Mouse (Mus musculus): Measurements from ENCODE around the gene Zcchc2. TPM values are rescaled to one million over a fixed set of nuclear protein-coding genes. Genes with fewer than 3 reads are reported as not detected.

The Zcchc2 gene
- polyA plus RNA-seq, 2 experiments = 2.8 to 12.1 TPM

- Histone ChIP-seq H3K27ac (replicated peaks; ENCODE audit: low read depth, low read length) (no peak overlapping the region), H3K4me1 (ENCODE audit: control insufficient read depth, insufficient read depth, low read length) (no peaks in the 10 kb centered on the region), H3K9ac (ENCODE audit: low read depth, low read length, severe bottlenecking) (no peak overlapping the region), H3K27me3 (ENCODE audit: control insufficient read depth, insufficient read depth, low read length) (no peaks in the 10 kb centered on the region), H3K9me3 (ENCODE audit: control insufficient read depth, low read length) (no peaks in the 10 kb centered on the region), H3K4me2 (replicated peaks; ENCODE audit: low read depth, low read length, severe bottlenecking) (no peak overlapping the region), H3K36me3 (ENCODE audit: control insufficient read depth, insufficient read depth, low read length) (peaks cover 50% of the 10 kb centered on the region), H3K4me3 (replicated peaks; ENCODE audit: low read length) (no peak overlapping the region)
- no peak for TF ChIP-seq POLR2A (IDR thresholded peaks at IDR 0.05; ENCODE audit: borderline replicate concordance, extremely low read depth, insufficient read depth, insufficient read length)
- WGBS = 94% methylated on average over 10 of the region's 10 CpGs
- ATAC-seq (ENCODE audit: low FRiP score, low read depth) (no peak), DNase-seq (ENCODE audit: low spot score) (no peak)
These were observed 40.1 kb downstream of the Zcchc2 start for GRCm38 (mm10) chr1:106030331-106030730.

GRCm38 (mm10) chr1:106030886-106031285 is 40.7 kb downstream of the Zcchc2 start:
- H3K36me3 ChIP-seq (ENCODE audit: control insufficient read depth, insufficient read depth, low read length) = peaks cover 48% of the 10 kb centered on the region
- WGBS = 79% methylated on average over 2 of the region's 2 CpGs
- TF ChIP-seq POLR2A (IDR thresholded peaks at IDR 0.05; ENCODE audit: borderline replicate concordance, extremely low read depth, insufficient read depth, insufficient read length) = no peak
- H3K4me1 ChIP-seq (ENCODE audit: control insufficient read depth, insufficient read depth, low read length) = no peaks in the 10 kb centered on the region
- no peaks in the 10 kb centered on the region for H3K27me3 ChIP-seq (ENCODE audit: control insufficient read depth, insufficient read depth, low read length)
- ATAC-seq (ENCODE audit: low FRiP score, low read depth) (no peak; the same call in 1 of the 2 replicates), DNase-seq (ENCODE audit: low spot score) (no peak)
- no peak overlapping the region for H3K27ac ChIP-seq (replicated peaks; ENCODE audit: low read depth, low read length)
- H3K4me3 ChIP-seq (replicated peaks; ENCODE audit: low read length) = no peak overlapping the region
- H3K9ac ChIP-seq (ENCODE audit: low read depth, low read length, severe bottlenecking) = no peak overlapping the region
- no peaks in the 10 kb centered on the region for H3K9me3 ChIP-seq (ENCODE audit: control insufficient read depth, low read length)
- H3K4me2 ChIP-seq (replicated peaks; ENCODE audit: low read depth, low read length, severe bottlenecking) = no peak overlapping the region

GRCm38 (mm10) chr1:106031908-106032307 is 41.7 kb downstream of the Zcchc2 start:
- H3K36me3 ChIP-seq (ENCODE audit: control insufficient read depth, insufficient read depth, low read length) = peaks cover 44% of the 10 kb centered on the region
- DNase-seq (ENCODE audit: low spot score) = no peak
- H3K27ac ChIP-seq (replicated peaks; ENCODE audit: low read depth, low read length) = no peak overlapping the region
- H3K4me1 ChIP-seq (ENCODE audit: control insufficient read depth, insufficient read depth, low read length) = no peaks in the 10 kb centered on the region
- H3K27me3 ChIP-seq (ENCODE audit: control insufficient read depth, insufficient read depth, low read length) = no peaks in the 10 kb centered on the region
- no peak overlapping the region for H3K4me2 ChIP-seq (replicated peaks; ENCODE audit: low read depth, low read length, severe bottlenecking)
- WGBS = 53% methylated on average over 6 of the region's 6 CpGs
- no peak for ATAC-seq (ENCODE audit: low FRiP score, low read depth)
- H3K9me3 ChIP-seq (ENCODE audit: control insufficient read depth, low read length) = no peaks in the 10 kb centered on the region
- no peak overlapping the region for H3K9ac ChIP-seq (ENCODE audit: low read depth, low read length, severe bottlenecking)
- TF ChIP-seq POLR2A (IDR thresholded peaks at IDR 0.05; ENCODE audit: borderline replicate concordance, extremely low read depth, insufficient read depth, insufficient read length) = no peak
- H3K4me3 ChIP-seq (replicated peaks; ENCODE audit: low read length) = no peak overlapping the region

- no peaks in the 10 kb centered on the region for H3K4me1 ChIP-seq (ENCODE audit: control insufficient read depth, insufficient read depth, low read length)
- H3K27me3 ChIP-seq (ENCODE audit: control insufficient read depth, insufficient read depth, low read length) = no peaks in the 10 kb centered on the region
- no peaks in the 10 kb centered on the region for H3K9me3 ChIP-seq (ENCODE audit: control insufficient read depth, low read length)
- no peak overlapping the region for H3K4me3 ChIP-seq (replicated peaks; ENCODE audit: low read length)
- DNase-seq (ENCODE audit: low spot score) (no peak), ATAC-seq (ENCODE audit: low FRiP score, low read depth) (no peak)
- H3K9ac ChIP-seq (ENCODE audit: low read depth, low read length, severe bottlenecking) = no peak overlapping the region
- no peak overlapping the region for H3K27ac ChIP-seq (replicated peaks; ENCODE audit: low read depth, low read length)
- WGBS = 74% methylated on average over 7 of the region's 7 CpGs
- no peak for TF ChIP-seq POLR2A (IDR thresholded peaks at IDR 0.05; ENCODE audit: borderline replicate concordance, extremely low read depth, insufficient read depth, insufficient read length)
- peaks cover 25% of the 10 kb centered on the region for H3K36me3 ChIP-seq (ENCODE audit: control insufficient read depth, insufficient read depth, low read length)
- H3K4me2 ChIP-seq (replicated peaks; ENCODE audit: low read depth, low read length, severe bottlenecking) = no peak overlapping the region
These were observed 44.6 kb downstream of the Zcchc2 start for GRCm38 (mm10) chr1:106034776-106035175.

GRCm38 (mm10) chr1:106036861-106037599 is 46.8 kb downstream of the Zcchc2 start:
- no peak overlapping the region for H3K4me2 ChIP-seq (replicated peaks; ENCODE audit: low read depth, low read length, severe bottlenecking)
- 59% methylated on average over 19 of the region's 19 CpGs for WGBS

More at GRCm38 (mm10) chr1:106036861-106037599, 46.8 kb downstream of the Zcchc2 start:
- Histone ChIP-seq H3K27ac (replicated peaks; ENCODE audit: low read depth, low read length) (no peak overlapping the region), H3K9ac (ENCODE audit: low read depth, low read length, severe bottlenecking) (no peak overlapping the region), H3K4me3 (replicated peaks; ENCODE audit: low read length) (no peak overlapping the region), H3K36me3 (ENCODE audit: control insufficient read depth, insufficient read depth, low read length) (peaks cover 6% of the 10 kb centered on the region; the same call in 1 of the 2 replicates), H3K9me3 (ENCODE audit: control insufficient read depth, low read length) (no peaks in the 10 kb centered on the region), H3K27me3 (ENCODE audit: control insufficient read depth, insufficient read depth, low read length) (no peaks in the 10 kb centered on the region), H3K4me1 (ENCODE audit: control insufficient read depth, insufficient read depth, low read length) (no peaks in the 10 kb centered on the region)
- peak; percentile 65 for DNase-seq (ENCODE audit: low spot score)
- TF ChIP-seq POLR2A (IDR thresholded peaks at IDR 0.05; ENCODE audit: borderline replicate concordance, extremely low read depth, insufficient read depth, insufficient read length) = no peak
- peak; percentile 39 for ATAC-seq (ENCODE audit: low FRiP score, low read depth)
